Mouse (Mus musculus) forebrain, embryonic 11.5 days (tissue): ENCODE measurements around the gene Zfp143. TPM values are rescaled to one million over a fixed set of nuclear protein-coding genes. Genes with fewer than 3 reads are reported as not detected.

Experiments
- ATAC-seq: fragments of 200-750 bp; cut with Nextera tagmentation; replicated peaks from 2 replicates; pipeline ENCODE4 v1.8.0; 2017; ENCODE audit warnings: moderate TSS enrichment; ENCODE audit not compliant: low FRiP score
- DNase-seq: peaks from one replicate; pipeline ENCODE4 v3.0.0-alpha.2; 2017; ENCODE audit warnings: low spot score
- H3K27ac ChIP-seq: fragments of 300-500 bp; sonication (generic); 2 replicates; pipeline ENCODE4 v1.5.1; 2014; ENCODE audit warnings: low read depth, low read length
- H3K27me3 ChIP-seq: fragments of 300-500 bp; sonication (generic); 2 replicates; pipeline ENCODE4 v1.6.1; 2014; ENCODE audit warnings: mild to moderate bottlenecking, low read length, mixed read lengths; ENCODE audit not compliant: control insufficient read depth, insufficient read depth
- H3K36me3 ChIP-seq: fragments of 300-500 bp; sonication (generic); 2 replicates; pipeline ENCODE4 v1.6.1; 2014; ENCODE audit warnings: mild to moderate bottlenecking, low read length, moderate library complexity, mixed read lengths; ENCODE audit not compliant: control insufficient read depth, insufficient read depth
- H3K4me1 ChIP-seq: fragments of 300-500 bp; sonication (generic); replicated peaks from 2 replicates; pipeline ENCODE4 v1.6.1; 2014; ENCODE audit warnings: low read length, mixed read lengths; ENCODE audit not compliant: control insufficient read depth, insufficient read depth
- H3K4me2 ChIP-seq: fragments of 300-500 bp; sonication (generic); 2 replicates; pipeline ENCODE4 v1.6.1; 2014; ENCODE audit warnings: low read depth, mild to moderate bottlenecking, low read length, moderate library complexity, mixed read lengths; ENCODE audit not compliant: severe bottlenecking
- H3K4me3 ChIP-seq: fragments of 300-500 bp; sonication (generic); 2 replicates; pipeline ENCODE4 v1.5.1; 2014; ENCODE audit warnings: low read depth, low read length
- H3K9ac ChIP-seq: fragments of 300-500 bp; sonication (generic); 2 replicates; pipeline ENCODE4 v1.6.1; 2014; ENCODE audit warnings: low read length
- H3K9me3 ChIP-seq: fragments of 300-500 bp; sonication (generic); 2 replicates; pipeline ENCODE4 v1.6.1; 2016; ENCODE audit warnings: low read length, mixed read lengths; ENCODE audit not compliant: control insufficient read depth
- WGBS: fragments of 180-500 bp; shearing (Covaris S2); extraction: QIAGEN DNeasy Blood & Tissue Kit; methylation state at CpG from one replicate; pipeline ENCODE4 v1.1.7; 2014; 5-methylcytosine and 5-hydroxymethylcytosine counted together
- polyA plus RNA-seq: library from polyadenylated mRNA; unstranded; fragments of >200 nt; fragmentation: Nextera tagmentation; extraction: Ambion mirVana; gene quantifications from 2 replicates; pipeline ENCODE4 v1.2.1, GENCODE M21; 2014

Gene Zfp143
- polyA plus RNA-seq, result 29.7 and 33.9 TPM in 2 replicates

DNA sequence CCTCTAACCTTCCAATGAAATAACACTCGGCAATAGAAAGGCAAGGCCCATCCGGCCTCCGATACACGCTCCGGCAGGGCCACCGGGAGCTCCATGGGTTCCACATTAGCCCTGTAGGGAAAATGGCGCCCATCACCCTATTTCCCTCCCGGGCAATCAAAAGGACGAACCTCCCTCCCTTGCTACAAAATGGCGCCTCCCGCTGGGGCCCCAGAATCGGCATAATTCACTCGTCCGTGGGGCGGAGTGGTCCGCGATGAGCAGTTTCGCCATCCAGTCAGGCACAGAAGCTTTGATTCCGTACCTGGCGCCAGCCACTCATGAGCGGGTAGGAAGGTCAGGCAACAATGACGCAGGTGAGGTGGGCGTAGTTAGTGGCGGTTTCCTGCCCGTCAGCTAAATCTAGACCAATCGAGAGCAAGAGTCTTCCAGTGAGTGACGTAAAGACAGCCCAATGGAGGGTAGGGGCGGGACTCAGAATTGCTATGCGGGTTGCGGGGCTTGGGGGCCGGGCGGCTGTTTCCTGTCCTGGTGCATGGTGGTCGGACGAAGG lies at the start of gene Zfp143:
Gene Zfp143 (plus strand): TSS at position 19 of the 553 bp plus-strand sequence.
- Histone ChIP-seq H3K27ac (peak within 1 kb of the TSS; percentile 100), H3K4me3 (peak within 1 kb of the TSS; percentile 67), H3K27me3 (no peaks in the 10 kb centered on the region), H3K9ac (peak within 1 kb of the TSS; percentile 98), H3K4me1 (peaks cover 5% of the 10 kb centered on the region; the same call in 1 of the 2 replicates), H3K4me2 (peak within 1 kb of the TSS; percentile 70), H3K36me3 (no peaks in the 10 kb centered on the region; the same call in 1 of the 2 replicates), H3K9me3 (no peaks in the 10 kb centered on the region)
- DNase-seq, result peak; percentile 99
- peak; percentile 98 for ATAC-seq
- under 1% methylated on average over 34 of the region's 34 CpGs for WGBS

DNA sequence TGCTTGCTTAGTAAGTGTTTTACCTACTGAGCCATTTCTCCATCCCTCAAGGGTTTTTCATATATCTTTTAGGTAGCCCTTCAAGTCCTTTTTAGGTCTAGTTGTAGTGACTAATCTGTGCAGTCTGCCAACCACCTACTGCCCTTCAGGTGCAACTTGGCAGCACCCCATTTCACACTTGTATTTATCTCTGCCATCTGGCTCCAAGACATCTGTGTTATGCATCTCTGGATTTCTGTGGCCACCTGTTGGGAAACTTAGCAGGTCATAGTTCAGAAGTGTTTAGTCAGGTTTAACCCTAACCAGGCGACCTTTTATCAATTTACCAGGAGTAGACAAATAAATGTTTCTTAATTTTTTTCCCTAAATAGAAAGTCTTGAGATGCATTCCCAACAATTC lies 49.6 kb upstream of the Zfp143 start:
- Histone ChIP-seq H3K9me3 (no peaks in the 10 kb centered on the region), H3K4me3 (no peak overlapping the region), H3K36me3 (no peaks in the 10 kb centered on the region), H3K27me3 (no peaks in the 10 kb centered on the region), H3K9ac (no peak overlapping the region), H3K27ac (no peak overlapping the region), H3K4me2 (no peak overlapping the region), H3K4me1 (no peaks in the 10 kb centered on the region)
- ATAC-seq (no peak), DNase-seq (no peak)
- 62% methylated on average over 1 of the region's 1 CpGs for WGBS

DNA sequence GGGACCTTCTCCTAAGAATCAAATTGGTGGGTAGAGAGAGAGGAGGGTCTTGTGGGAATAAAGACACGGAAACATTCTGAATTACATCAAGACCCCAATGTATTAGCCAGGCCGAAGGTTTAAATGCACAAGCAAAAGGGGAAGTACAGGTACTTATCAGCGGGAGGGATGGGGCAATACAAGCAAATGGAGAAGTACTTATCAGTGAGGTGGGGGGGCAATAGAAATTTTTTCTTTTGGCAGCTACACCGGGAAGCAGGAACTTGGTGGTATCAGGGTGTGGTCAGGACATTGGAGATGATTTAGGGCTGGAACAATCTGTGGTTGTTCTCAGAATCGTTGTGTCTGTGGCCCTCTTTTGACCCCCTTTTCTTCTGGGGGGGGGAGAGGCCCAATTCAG lies 46.7 kb upstream of the Zfp143 start:
- Histone ChIP-seq H3K4me3 (no peak overlapping the region), H3K9me3 (no peaks in the 10 kb centered on the region), H3K36me3 (no peaks in the 10 kb centered on the region), H3K4me1 (no peaks in the 10 kb centered on the region), H3K4me2 (no peak overlapping the region), H3K9ac (no peak overlapping the region), H3K27me3 (no peaks in the 10 kb centered on the region), H3K27ac (no peak overlapping the region)
- ATAC-seq (no peak), DNase-seq (no peak)
- 86% methylated on average over 5 of the region's 5 CpGs for WGBS

DNA sequence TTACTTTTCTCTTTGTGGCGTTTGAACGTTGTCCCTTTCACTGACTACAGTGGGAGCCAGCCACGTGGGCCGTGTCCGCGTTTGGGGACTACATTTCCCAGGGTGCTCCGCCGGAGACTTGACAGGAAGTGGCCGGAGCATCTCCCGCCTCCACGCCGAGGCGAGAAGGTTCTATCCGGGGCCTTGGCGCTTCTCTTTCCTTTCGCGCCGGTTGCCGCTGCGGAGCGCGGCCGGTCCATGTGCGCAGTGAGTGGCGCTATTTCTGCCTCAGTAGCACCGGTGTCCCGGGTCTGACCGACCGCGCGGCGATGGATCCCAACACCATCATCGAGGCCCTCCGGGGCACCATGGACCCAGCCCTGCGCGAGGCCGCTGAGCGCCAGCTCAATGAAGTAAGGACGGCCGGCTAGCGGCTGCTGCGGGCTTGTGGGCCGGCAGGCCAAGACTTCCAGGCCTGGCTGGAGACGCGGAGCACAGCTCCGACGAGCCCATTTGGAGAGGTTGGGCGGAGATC lies 42.8 kb upstream of the Zfp143 start, which contains the start of gene Ipo7:
Gene Ipo7 (plus strand): TSS at position 158 of the 514 bp plus-strand sequence.
- Histone ChIP-seq H3K4me1 (no peaks in the 10 kb centered on the region), H3K36me3 (no peaks in the 10 kb centered on the region; the same call in 1 of the 2 replicates), H3K9ac (peak within 1 kb of the TSS; percentile 97), H3K4me3 (peak within 1 kb of the TSS; percentile 98), H3K27me3 (no peaks in the 10 kb centered on the region), H3K4me2 (peak within 1 kb of the TSS; percentile 67), H3K27ac (peak within 1 kb of the TSS; percentile 82), H3K9me3 (no peaks in the 10 kb centered on the region)
- ATAC-seq, result peak; percentile 97
- peak; percentile 95 for DNase-seq
- under 1% methylated on average over 48 of the region's 48 CpGs for WGBS

DNA sequence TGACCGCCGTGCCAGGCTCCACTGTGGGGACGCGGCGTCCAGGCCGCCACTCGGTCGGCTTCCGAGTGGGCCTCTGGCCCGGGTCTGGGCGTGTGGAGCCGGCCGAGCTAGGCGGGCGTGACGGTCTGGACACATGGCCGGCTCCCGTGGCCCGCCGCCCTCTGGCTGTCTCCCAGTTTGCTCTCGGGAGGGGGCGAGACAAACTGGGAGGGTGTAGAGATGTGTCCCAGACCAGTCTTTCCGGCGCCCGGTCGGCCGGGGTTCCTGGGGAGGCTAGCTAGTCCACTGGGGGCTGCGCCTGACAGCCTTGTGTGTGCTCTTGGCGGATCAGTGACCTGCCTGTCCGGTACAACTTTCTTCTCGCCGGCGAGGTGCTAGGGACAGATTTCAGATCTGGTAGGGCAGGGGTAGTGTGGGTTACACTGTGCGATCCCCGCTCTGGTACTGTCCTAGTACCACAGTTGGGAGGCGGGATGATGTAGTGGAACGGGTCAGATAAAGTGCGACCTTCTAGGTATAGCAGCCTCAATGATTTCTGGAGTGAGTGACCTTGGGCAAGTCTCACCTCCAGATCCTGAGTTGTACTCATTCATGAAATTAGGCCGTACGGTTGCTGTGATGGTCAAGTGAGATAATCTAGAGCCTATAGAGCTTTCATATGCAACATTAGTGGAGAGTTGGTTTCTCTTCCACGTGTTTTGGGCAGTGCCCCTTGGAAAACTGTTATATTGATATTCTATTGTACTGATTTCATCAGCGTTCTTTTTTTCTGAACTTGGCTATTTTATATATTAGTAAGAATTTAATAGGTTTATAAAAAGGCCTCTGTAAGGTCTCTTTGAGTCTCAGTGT lies 42.2 kb upstream of the Zfp143 start:
- Histone ChIP-seq H3K36me3 (no peaks in the 10 kb centered on the region; the same call in 1 of the 2 replicates), H3K4me2 (peak overlapping the region; percentile 67), H3K9ac (peak overlapping the region; percentile 97), H3K27me3 (no peaks in the 10 kb centered on the region), H3K4me3 (peak overlapping the region; percentile 98), H3K27ac (peak overlapping the region; percentile 82), H3K4me1 (no peaks in the 10 kb centered on the region), H3K9me3 (no peaks in the 10 kb centered on the region)
- ATAC-seq (peak; percentile 79), DNase-seq (peak; percentile 73)
- under 1% methylated on average over 42 of the region's 42 CpGs for WGBS

DNA sequence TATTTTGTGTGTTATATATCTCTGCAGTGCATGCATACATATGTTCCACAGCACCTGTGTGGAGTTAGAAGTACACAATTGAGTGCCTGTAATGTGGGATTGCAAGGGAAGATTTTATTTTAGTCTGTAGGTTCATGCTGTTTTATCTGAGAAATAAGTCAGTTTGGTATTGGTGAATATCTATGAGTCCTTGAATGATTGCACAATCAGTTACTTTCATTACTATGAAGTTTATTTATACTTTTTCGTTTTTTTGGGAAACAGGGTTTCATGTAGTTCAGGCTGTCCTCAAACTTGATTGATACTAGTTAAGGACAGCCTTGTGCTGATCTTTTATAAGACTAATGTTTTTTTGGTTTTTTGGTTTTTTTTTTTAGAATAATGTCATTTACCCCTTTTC lies 37.5 kb upstream of the Zfp143 start:
- Histone ChIP-seq H3K4me1 (no peaks in the 10 kb centered on the region), H3K9me3 (no peaks in the 10 kb centered on the region), H3K4me3 (no peak overlapping the region), H3K9ac (no peak overlapping the region), H3K27me3 (no peaks in the 10 kb centered on the region), H3K36me3 (no peaks in the 10 kb centered on the region; the same call in 1 of the 2 replicates), H3K4me2 (no peak overlapping the region), H3K27ac (no peak overlapping the region)
- DNase-seq, result no peak
- WGBS, result 90% methylated on average over 1 of the region's 1 CpGs
- ATAC-seq, result no peak

DNA sequence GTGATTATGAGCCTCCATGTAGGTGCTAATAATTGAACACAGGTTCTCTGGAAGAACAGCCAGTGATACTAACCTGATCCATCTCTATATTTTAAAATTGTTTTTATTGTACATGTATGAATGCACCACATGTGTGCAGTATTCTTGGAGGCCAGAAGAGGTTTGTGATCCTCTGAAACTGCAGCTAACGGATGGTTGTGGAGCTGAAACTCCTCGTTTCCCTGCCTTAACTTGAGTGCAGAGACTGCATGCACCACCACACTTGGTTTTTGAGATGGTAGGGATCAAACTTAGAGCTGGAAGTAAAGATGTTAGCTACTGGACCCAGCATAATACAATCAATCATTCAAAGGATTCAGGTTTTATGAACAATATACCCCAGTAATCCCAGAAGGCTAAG lies 34.4 kb upstream of the Zfp143 start:
- Histone ChIP-seq H3K4me1 (no peaks in the 10 kb centered on the region), H3K9me3 (no peaks in the 10 kb centered on the region), H3K4me3 (no peak overlapping the region), H3K9ac (no peak overlapping the region), H3K36me3 (no peaks in the 10 kb centered on the region; the same call in 1 of the 2 replicates), H3K27me3 (no peaks in the 10 kb centered on the region), H3K27ac (no peak overlapping the region), H3K4me2 (no peak overlapping the region)
- WGBS, result 79% methylated on average over 2 of the region's 2 CpGs
- DNase-seq, result no peak
- no peak for ATAC-seq

DNA sequence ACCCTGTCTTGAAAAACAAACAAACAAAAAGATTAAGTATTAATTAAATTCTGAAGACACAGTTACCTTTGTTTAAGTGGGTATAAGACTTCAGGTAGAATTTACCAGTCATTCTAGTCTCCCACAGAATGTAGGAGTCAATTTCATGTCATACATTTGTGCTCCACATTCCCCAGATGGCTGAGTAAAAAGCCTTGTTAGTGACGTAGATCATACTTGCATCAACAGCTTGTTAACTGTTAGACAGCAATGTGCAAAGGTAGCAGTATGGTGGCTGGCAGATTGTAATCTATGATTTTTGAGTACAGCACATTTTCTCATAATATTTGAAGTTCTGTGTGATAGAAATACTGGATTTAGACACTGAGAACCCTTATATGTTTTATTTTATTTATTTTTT lies 32.2 kb upstream of the Zfp143 start:
- no peak overlapping the region for H3K4me2 ChIP-seq
- H3K9ac ChIP-seq, result no peak overlapping the region
- ATAC-seq (no peak), DNase-seq (no peak)
- H3K36me3 ChIP-seq, result no peaks in the 10 kb centered on the region; the same call in 1 of the 2 replicates
- no peaks in the 10 kb centered on the region for H3K27me3 ChIP-seq
- H3K4me1 ChIP-seq, result no peaks in the 10 kb centered on the region
- 81% methylated on average over 1 of the region's 1 CpGs for WGBS
- H3K4me3 ChIP-seq, result no peak overlapping the region
- no peaks in the 10 kb centered on the region for H3K9me3 ChIP-seq
- no peak overlapping the region for H3K27ac ChIP-seq
